Mouse (Mus musculus) thymus, adult 2 months (tissue): ENCODE results near the gene Myd88.

Source experiments
- CTCF ChIP-seq: fragments of 200-500 bp; IDR thresholded peaks from 2 replicates; pipeline ENCODE4 v1.5.1; 2012; ENCODE audit warnings: mild to moderate bottlenecking, control low read depth, low read length, moderate library complexity, borderline replicate concordance; ENCODE audit not compliant: control insufficient read depth, poor library complexity, insufficient read depth; ENCODE audit errors: extremely low read depth
- POLR2A ChIP-seq: fragments of 200-500 bp; IDR thresholded peaks from 2 replicates; pipeline ENCODE4 v1.6.1; 2012; ENCODE audit warnings: mild to moderate bottlenecking, low read length, control low read depth, moderate library complexity; ENCODE audit not compliant: control insufficient read depth, poor library complexity, insufficient read depth; ENCODE audit errors: extremely low read depth

DNA sequence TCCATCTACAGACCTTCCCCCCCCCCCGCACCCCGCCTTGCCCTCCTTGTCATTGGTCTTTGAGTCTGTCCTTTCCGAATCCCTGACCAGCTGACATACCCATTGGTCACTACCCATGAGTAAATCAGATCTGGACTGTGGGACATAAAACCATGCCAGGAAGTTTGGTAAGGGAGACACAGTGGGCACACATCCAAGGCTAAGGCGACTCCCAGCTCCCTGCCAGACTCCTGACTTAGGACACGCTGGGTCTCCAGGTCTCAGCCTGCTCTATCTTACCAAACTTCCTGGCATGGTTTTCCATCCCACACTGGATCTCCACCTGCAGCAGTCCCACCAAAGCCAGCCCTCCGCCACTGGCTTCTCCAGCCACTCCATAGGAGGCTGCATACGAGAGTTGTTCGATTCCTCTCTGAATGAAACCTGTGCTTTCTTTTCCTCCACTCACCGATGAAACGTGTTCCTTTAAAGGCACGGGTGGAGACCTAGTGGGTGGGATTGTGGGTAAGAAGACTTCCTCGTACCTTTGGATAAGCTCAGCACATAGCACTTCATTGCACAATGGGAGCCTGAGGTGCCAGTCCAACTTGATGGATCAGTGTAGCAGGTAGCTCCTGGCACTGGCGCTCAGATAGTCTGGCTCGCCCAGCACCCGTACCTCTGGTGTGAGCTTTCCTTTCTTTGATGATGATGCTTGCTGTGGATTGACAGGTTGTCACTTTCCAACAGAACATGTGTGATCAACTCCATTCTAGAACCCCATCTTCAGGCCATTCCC lies 10.8 kb downstream of the Myd88 start:
- TF ChIP-seq POLR2A (no peak), CTCF (no peak)
